ENCODE assay signal across 9 mouse cellular contexts in genomic region chr5:114323791-114324507, GRCm38 (mm10). TPM values are rescaled to one million over a fixed set of nuclear protein-coding genes. Genes with fewer than 3 reads are reported as not detected.
DNase-seq lines count a peak whose midpoint lies in the region; ATAC-seq and TF ChIP-seq lines count a peak whose summit lies in the region.
"Had no signal": no experiment of that assay in that cellular context is flagged by ENCODE, and none has a peak within 500 bp of the region (broad histone marks: within the 10 kb centered on the region; RNA-seq: fewer than 3 reads in every experiment).

No protein-coding gene starts in this region.

- no peak overlapping the region for H3K4me3 ChIP-seq in liver, postnatal 0 days (ENCODE audit: low read depth, low read length)

- no peaks in the 10 kb centered on the region for H3K9me3 ChIP-seq in liver, postnatal 0 days (ENCODE audit: low read length)

- no peak for ATAC-seq in liver, postnatal 0 days

- TF ChIP-seq CTCF in liver, postnatal 0 days (IDR thresholded peaks at IDR 0.05; ENCODE audit: low read depth): peak; percentile 50

- no peak overlapping the region for H3K4me2 ChIP-seq in liver, postnatal 0 days (ENCODE audit: low read depth, low read length)

- TF ChIP-seq EP300 in liver, postnatal 0 days (IDR thresholded peaks at IDR 0.05; ENCODE audit: low read depth): no peak

- peak; percentile 64 to 70 for DNase-seq in layer of hippocampus, postnatal 10 days (ENCODE audit: low spot score in 2 of 2)
- DNase-seq in layer of hippocampus, adult 18-20 months (ENCODE audit: low spot score in 2 of 2): no peak
- DNase-seq in T-cell, adult 2 months (ENCODE audit: low spot score): peak; percentile 53
- DNase-seq in fibroblast of lung, adult 2 months (ENCODE audit: low read depth): peak; percentile 28
- DNase-seq in induced T-regulatory cell, adult 2 months (ENCODE audit: low read depth): peak; percentile 79
- DNase-seq in liver, postnatal 0 days: peak; percentile 44
- DNase-seq in neural tube, embryonic 10.5 days (ENCODE audit: extremely low spot score, low spot score): peak; percentile 65
- peak; percentile 50 to 52 for DNase-seq in thymus, postnatal 36 days

- H3K27me3 ChIP-seq in liver, postnatal 0 days (ENCODE audit: insufficient read depth, low read length): 0 out of 2 replicates have a peak, but pooled peaks cover 2% of the 10 kb centered on the region

- no peaks in the 10 kb centered on the region for H3K36me3 ChIP-seq in liver, postnatal 0 days (replicated peaks; ENCODE audit: insufficient read depth, low read length)

- no peak overlapping the region for H3K9ac ChIP-seq in liver, postnatal 0 days (replicated peaks)

- no peaks in the 10 kb centered on the region for H3K4me1 ChIP-seq in liver, postnatal 0 days (ENCODE audit: insufficient read depth)

- WGBS in liver, postnatal 0 days (ENCODE audit: insufficient replicate concordance): 24% methylated on average over 16 of the region's 16 CpGs

- H3K27ac ChIP-seq in liver, postnatal 0 days (ENCODE audit: low read depth): no peak overlapping the region

RNA-seq across cellular contexts. Expression of gene Myo1h, which starts 35.0 kb away (rescaled TPM):
- under 1 TPM; 0.62 to 0.67 TPM for total RNA-seq in layer of hippocampus, postnatal 10 days (2021)
- total RNA-seq in layer of hippocampus, adult 18-20 months (2021): 1 to 10 TPM; 3.6 to 3.7 TPM
- 0.28 and 0.37 TPM in 2 replicates for polyA plus RNA-seq in liver, postnatal 0 days (2015; fragmentation: Nextera tagmentation; extraction: Ambion mirVana)

RNA-seq across cellular contexts. Expression of gene Foxn4, which starts 50.3 kb away (rescaled TPM):
- not detected for total RNA-seq in layer of hippocampus, postnatal 10 days (2021)
- total RNA-seq in layer of hippocampus, adult 18-20 months (2021): not detected
- polyA plus RNA-seq in liver, postnatal 0 days (2015; fragmentation: Nextera tagmentation; extraction: Ambion mirVana): not detected in 2 replicates
- polyA plus RNA-seq: neural tube, embryonic 14.5 days had no signal

RNA-seq across cellular contexts. Expression of gene Kctd10, which starts 56.4 kb away (rescaled TPM):
- 10 to 100 TPM; 45.1 to 45.9 TPM for total RNA-seq in layer of hippocampus, postnatal 10 days (2021)
- total RNA-seq in layer of hippocampus, adult 18-20 months (2021): 10 to 100 TPM; 56.9 to 57.8 TPM
- polyA plus RNA-seq in liver, postnatal 0 days (2015; fragmentation: Nextera tagmentation; extraction: Ambion mirVana): 16.4 and 17.4 TPM in 2 replicates

RNA-seq across cellular contexts. Expression of gene Ube3b, which starts 56.5 kb away (rescaled TPM):
- total RNA-seq in layer of hippocampus, postnatal 10 days (2021): 10 to 100 TPM; 69.1 to 83.7 TPM
- 10 to 100 TPM; 76.2 to 79.2 TPM for total RNA-seq in layer of hippocampus, adult 18-20 months (2021)
- polyA plus RNA-seq in liver, postnatal 0 days (2015; fragmentation: Nextera tagmentation; extraction: Ambion mirVana): 11.1 and 11.3 TPM in 2 replicates

Comparison
In these comparisons a context has a peak if more than half of its experiments do, and no peak if none do; other contexts are left out.
1. DNase-seq: peak in layer of hippocampus, postnatal 10 days (2 of 2), T-cell, adult 2 months (single experiment), fibroblast of lung, adult 2 months (single experiment), induced T-regulatory cell, adult 2 months (single experiment), liver, postnatal 0 days (single experiment), neural tube, embryonic 10.5 days (single experiment) and thymus, postnatal 36 days (2 of 2); none in layer of hippocampus, adult 18-20 months (0 of 2).